In genomic region chr6:48838321-48839080, GRCm38 (mm10) we compare ENCODE assay signal across 11 mouse cellular contexts. TPM values are rescaled to one million over a fixed set of nuclear protein-coding genes. Genes with fewer than 3 reads are reported as not detected.
DNase-seq lines count a peak whose midpoint lies in the region; ATAC-seq and TF ChIP-seq lines count a peak whose summit lies in the region.
"Had no signal": no experiment of that assay in that cellular context is flagged by ENCODE, and none has a peak within 500 bp of the region (broad histone marks: within the 10 kb centered on the region; RNA-seq: fewer than 3 reads in every experiment).

No protein-coding gene starts in this region.

- H3K9ac ChIP-seq in forebrain, embryonic 12.5 days = no peak overlapping the region
- H3K9ac ChIP-seq in forebrain, embryonic 11.5 days (ENCODE audit: low read length) = no peak overlapping the region
- H3K9ac ChIP-seq in CH12.LX (ENCODE audit: insufficient read depth, low read depth) = no peak overlapping the region
- no peak overlapping the region for H3K9ac ChIP-seq in limb, embryonic 13.5 days

- DNase-seq in forebrain, embryonic 11.5 days (ENCODE audit: low spot score) = no peak
- no peak for DNase-seq in kidney, adult 2 months
- DNase-seq in kidney, adult 9 months = no peak
- DNase-seq in CH12.LX (ENCODE audit: extremely low read depth) = no peak
- DNase-seq in retina, embryonic 14.5 days (ENCODE audit: low spot score) = no peak

- H3K4me2 ChIP-seq in forebrain, embryonic 12.5 days = 0 out of 2 replicates have a peak overlapping the region, but pooled peaks have one; percentile 58
- no peak overlapping the region for H3K4me2 ChIP-seq in forebrain, embryonic 11.5 days (ENCODE audit: low read depth, low read length, severe bottlenecking)
- no peak overlapping the region for H3K4me2 ChIP-seq in CH12.LX (ENCODE audit: insufficient read depth, low read depth, poor library complexity, severe bottlenecking)
- peak overlapping the region; percentile 89 for H3K4me2 ChIP-seq in limb, embryonic 13.5 days (replicated peaks)

- no peak for TF ChIP-seq POLR2A in kidney, adult 2 months (IDR thresholded peaks at IDR 0.05; ENCODE audit: low read depth, low read length)
- TF ChIP-seq POLR2A in CH12.LX (IDR thresholded peaks at IDR 0.05; ENCODE audit: low read depth, low read length) = no peak

- peaks cover 14% of the 10 kb centered on the region for H3K36me3 ChIP-seq in forebrain, embryonic 12.5 days (replicated peaks)
- H3K36me3 ChIP-seq in forebrain, embryonic 11.5 days (ENCODE audit: control insufficient read depth, insufficient read depth, low read length) = no peaks in the 10 kb centered on the region
- peaks cover 13% of the 10 kb centered on the region for H3K36me3 ChIP-seq in kidney, adult 2 months (ENCODE audit: control insufficient read depth, insufficient read depth, low read length)
- H3K36me3 ChIP-seq in CH12.LX (replicated peaks in 1 of 2; ENCODE audit: control insufficient read depth in 1 of 2, insufficient read depth in 1 of 2, low read length in 1 of 2) = peaks cover 3 to 67% of the 10 kb centered on the region in 2 experiments
- peaks cover 57% of the 10 kb centered on the region for H3K36me3 ChIP-seq in limb, embryonic 13.5 days

- dilution Hi-C loops in CH12.LX (cut with MboI; ENCODE audit: extremely low pct_ligation_motif_present, extremely low pct_unique_long_range_greater_than_20kb, low sequenced_read_pairs) = no loop called here

- H3K9me3 ChIP-seq in forebrain, embryonic 12.5 days = no peaks in the 10 kb centered on the region
- H3K9me3 ChIP-seq in forebrain, embryonic 11.5 days (ENCODE audit: control insufficient read depth, low read length) = no peaks in the 10 kb centered on the region
- no peaks in the 10 kb centered on the region for H3K9me3 ChIP-seq in CH12.LX (replicated peaks; ENCODE audit: low read length)
- H3K9me3 ChIP-seq in limb, embryonic 13.5 days = no peaks in the 10 kb centered on the region

- no peak overlapping the region for H3K4me3 ChIP-seq in forebrain, embryonic 12.5 days (replicated peaks)
- H3K4me3 ChIP-seq in forebrain, embryonic 11.5 days (ENCODE audit: low read depth, low read length) = no peak overlapping the region
- H3K4me3 ChIP-seq in kidney, adult 2 months (ENCODE audit: insufficient read depth, low read depth, low read length) = 0 out of 2 replicates have a peak overlapping the region, but pooled peaks have one; percentile 11
- peak overlapping the region in 2 of 3 experiments; percentile 59 to 73 for H3K4me3 ChIP-seq in CH12.LX (replicated peaks in 1 of 3; ENCODE audit: low read depth in 2 of 3, low read length in 2 of 3, poor library complexity in 1 of 3)
- H3K4me3 ChIP-seq in limb, embryonic 13.5 days = no peak overlapping the region
- H3K4me3 ChIP-seq: left cerebral cortex, adult 2 months had no signal

- H3K4me1 ChIP-seq in forebrain, embryonic 12.5 days = peaks cover 25% of the 10 kb centered on the region
- H3K4me1 ChIP-seq in forebrain, embryonic 11.5 days (replicated peaks; ENCODE audit: control insufficient read depth, insufficient read depth, low read length) = peaks cover 7% of the 10 kb centered on the region; the same call in 1 of the 2 replicates
- peaks cover 12% of the 10 kb centered on the region; the same call in 1 of the 2 replicates for H3K4me1 ChIP-seq in kidney, adult 2 months (ENCODE audit: control insufficient read depth, insufficient read depth, low read length)
- peaks cover 7 to 86% of the 10 kb centered on the region in 2 experiments for H3K4me1 ChIP-seq in CH12.LX (ENCODE audit: control insufficient read depth in 1 of 2, insufficient read depth in 2 of 2)
- H3K4me1 ChIP-seq in limb, embryonic 13.5 days = peaks cover 47% of the 10 kb centered on the region

- ATAC-seq in forebrain, embryonic 12.5 days (ENCODE audit: low FRiP score) = no peak
- no peak for ATAC-seq in forebrain, embryonic 11.5 days (replicated peaks; ENCODE audit: low FRiP score)
- ATAC-seq in limb, embryonic 13.5 days (ENCODE audit: low FRiP score, low read depth) = no peak
- ATAC-seq in erythroid progenitor cell, adult 5-6 weeks (replicated peaks; ENCODE audit: low FRiP score, poor library complexity, severe bottlenecking) = no peak

- in situ Hi-C loops in CH12.LX (cut with MboI; ENCODE audit: low pct_ligation_motif_present, low pct_unique_long_range_greater_than_20kb, low sequenced_read_pairs) = no loop called here

- no peak for TF ChIP-seq CTCF in kidney, adult 2 months (conservative IDR thresholded peaks at IDR 0.05; ENCODE audit: insufficient read depth, insufficient read length, low read depth, low read length)
- TF ChIP-seq CTCF in CH12.LX (conservative IDR thresholded peaks at IDR 0.05 in 1 of 2, IDR thresholded peaks at IDR 0.05 in 1 of 2; ENCODE audit: low read depth in 2 of 2, low read length in 2 of 2) = no peak

- TF ChIP-seq EP300 in CH12.LX (IDR thresholded peaks at IDR 0.05; ENCODE audit: low read length) = no peak

- WGBS in forebrain, embryonic 12.5 days = 77% methylated on average over 6 of the region's 6 CpGs
- 84% methylated on average over 6 of the region's 6 CpGs for WGBS in forebrain, embryonic 11.5 days
- WGBS in kidney, adult 2 months = 60% methylated on average over 6 of the region's 6 CpGs
- WGBS in limb, embryonic 13.5 days = 72% methylated on average over 6 of the region's 6 CpGs

- no peaks in the 10 kb centered on the region for H3K79me2 ChIP-seq in CH12.LX (replicated peaks; ENCODE audit: control insufficient read depth, extremely low read depth, insufficient read depth, poor library complexity, severe bottlenecking)

- H3K27me3 ChIP-seq in forebrain, embryonic 12.5 days = no peaks in the 10 kb centered on the region
- H3K27me3 ChIP-seq in forebrain, embryonic 11.5 days (ENCODE audit: control insufficient read depth, insufficient read depth, low read length) = no peaks in the 10 kb centered on the region
- H3K27me3 ChIP-seq in kidney, adult 2 months (replicated peaks; ENCODE audit: control insufficient read depth, insufficient read depth, low read length) = no peaks in the 10 kb centered on the region
- no peaks in the 10 kb centered on the region for H3K27me3 ChIP-seq in CH12.LX (replicated peaks)
- H3K27me3 ChIP-seq in limb, embryonic 13.5 days = no peaks in the 10 kb centered on the region

- TF ChIP-seq RAD21 in CH12.LX (IDR thresholded peaks at IDR 0.05; ENCODE audit: low read depth, low read length) = no peak

- no peak overlapping the region for H3K27ac ChIP-seq in forebrain, embryonic 12.5 days
- H3K27ac ChIP-seq in forebrain, embryonic 11.5 days (ENCODE audit: low read depth, low read length) = no peak overlapping the region
- 0 out of 2 replicates have a peak overlapping the region, but pooled peaks have one; percentile 27 for H3K27ac ChIP-seq in kidney, adult 2 months (ENCODE audit: insufficient read depth, low read depth, low read length)
- no peak overlapping the region for H3K27ac ChIP-seq in CH12.LX (ENCODE audit: insufficient read depth, low read depth)
- no peak overlapping the region for H3K27ac ChIP-seq in limb, embryonic 13.5 days
- H3K27ac ChIP-seq: left cerebral cortex, adult 2 months had no signal

TF ChIP-seq in CH12.LX, 34 proteins besides CTCF, POLR2A, EP300 and RAD21:
- TF ChIP-seq KAT2A (IDR thresholded peaks at IDR 0.05; ENCODE audit: insufficient replicate concordance, low read length) = no peak
- TF ChIP-seq ELF1 (IDR thresholded peaks at IDR 0.05; ENCODE audit: low read depth, low read length) = no peak
- no peak for TF ChIP-seq NRF1 (IDR thresholded peaks at IDR 0.05; ENCODE audit: low read depth, low read length)
- no peak for TF ChIP-seq NELFE (IDR thresholded peaks at IDR 0.05; ENCODE audit: low read depth, low read length)

RNA-seq across cellular contexts. Expression of gene Tmem176a, which starts 2.2 kb away (rescaled TPM):
- polyA plus RNA-seq in forebrain, embryonic 12.5 days (2016; fragmentation: Nextera tagmentation; extraction: Ambion mirVana) = 12.0 and 16.7 TPM in 2 replicates
- polyA plus RNA-seq in forebrain, embryonic 11.5 days (2014; fragmentation: Nextera tagmentation; extraction: Ambion mirVana) = 15.7 and 18.2 TPM in 2 replicates
- polyA plus RNA-seq in kidney, adult 2 months (2012; rRNA removed) = 509 and 544 TPM in 2 replicates
- total RNA-seq in CH12.LX (2012; rRNA removed) (24.9 and 27.2 TPM in 2 replicates), CH12.LX (2014; rRNA removed) (30.0 and 34.6 TPM in 2 replicates)
- polyA plus RNA-seq in CH12.LX (2012; ENCODE audit: insufficient read length, low read depth) = 49.8 and 58.0 TPM in 2 replicates
- polyA plus RNA-seq in limb, embryonic 13.5 days (2015; fragmentation: Nextera tagmentation; extraction: Ambion mirVana) = 56.6 and 63.0 TPM in 2 replicates
- total RNA-seq in erythroid progenitor cell, adult 5-6 weeks (2015; ENCODE audit: low replicate concordance) = 6.1 and 8.8 TPM in 2 replicates
- total RNA-seq in erythroid progenitor cell, adult 5-6 weeks (2017; ENCODE audit: low replicate concordance) = 2.7 and 13.4 TPM in 2 replicates

RNA-seq across cellular contexts. Expression of gene Tmem176b, which starts 2.8 kb away (rescaled TPM):
- polyA plus RNA-seq in forebrain, embryonic 12.5 days (2016; fragmentation: Nextera tagmentation; extraction: Ambion mirVana) = 67.1 and 77.8 TPM in 2 replicates
- polyA plus RNA-seq in forebrain, embryonic 11.5 days (2014; fragmentation: Nextera tagmentation; extraction: Ambion mirVana) = 50.5 and 51.0 TPM in 2 replicates
- polyA plus RNA-seq in kidney, adult 2 months (2012; rRNA removed) = 1,386 and 1,411 TPM in 2 replicates
- total RNA-seq in CH12.LX (2012; rRNA removed) (39.4 and 43.3 TPM in 2 replicates), CH12.LX (2014; rRNA removed) (82.2 and 89.8 TPM in 2 replicates)
- polyA plus RNA-seq in CH12.LX (2012; ENCODE audit: insufficient read length, low read depth) = 159 and 162 TPM in 2 replicates
- 224 and 226 TPM in 2 replicates for polyA plus RNA-seq in limb, embryonic 13.5 days (2015; fragmentation: Nextera tagmentation; extraction: Ambion mirVana)
- 15.5 and 18.4 TPM in 2 replicates for total RNA-seq in erythroid progenitor cell, adult 5-6 weeks (2015; ENCODE audit: low replicate concordance)
- total RNA-seq in erythroid progenitor cell, adult 5-6 weeks (2017; ENCODE audit: low replicate concordance) = 3.6 and 15.5 TPM in 2 replicates

RNA-seq across cellular contexts. Expression of gene Aoc1, which starts 34.2 kb away (rescaled TPM):
- polyA plus RNA-seq in forebrain, embryonic 12.5 days (2016; fragmentation: Nextera tagmentation; extraction: Ambion mirVana) = not detected in 2 replicates
- polyA plus RNA-seq in forebrain, embryonic 11.5 days (2014; fragmentation: Nextera tagmentation; extraction: Ambion mirVana) = not detected in 2 replicates
- polyA plus RNA-seq in kidney, adult 2 months (2012; rRNA removed) = 7.3 and 7.7 TPM in 2 replicates
- total RNA-seq in CH12.LX (2012; rRNA removed) = 0.13 TPM in 1 of 2 replicates, not detected in the other
- 0.19 and 0.24 TPM in 2 replicates for total RNA-seq in CH12.LX (2014; rRNA removed)
- polyA plus RNA-seq in CH12.LX (2012; ENCODE audit: insufficient read length, low read depth) = 0.15 and 0.21 TPM in 2 replicates
- not detected in 2 replicates for polyA plus RNA-seq in limb, embryonic 13.5 days (2015; fragmentation: Nextera tagmentation; extraction: Ambion mirVana)
- not detected in 2 replicates for total RNA-seq in erythroid progenitor cell, adult 5-6 weeks (2015; ENCODE audit: low replicate concordance)
- not detected in 2 replicates for total RNA-seq in erythroid progenitor cell, adult 5-6 weeks (2017; ENCODE audit: low replicate concordance)
- total RNA-seq: left cerebral cortex, adult 2 months had no signal
- polyA plus RNA-seq: C2C12; embryonic facial prominence, embryonic 11.5 days had no signal

Comparison
In these comparisons a context has a peak if more than half of its experiments do, and no peak if none do; other contexts are left out.
1. H3K4me2 ChIP-seq: peak in forebrain, embryonic 12.5 days (single experiment) and limb, embryonic 13.5 days (single experiment); none in forebrain, embryonic 11.5 days (single experiment) and CH12.LX (single experiment).
2. H3K4me3 ChIP-seq: peak in kidney, adult 2 months (single experiment) and CH12.LX (2 of 3); none in forebrain, embryonic 12.5 days (single experiment), forebrain, embryonic 11.5 days (single experiment) and limb, embryonic 13.5 days (single experiment).